Mouse (Mus musculus) bone marrow, adult 2 months (tissue): Measurements from ENCODE around the gene C330007P06Rik.

Experiments
- CTCF ChIP-seq: fragments of 200-500 bp; IDR thresholded peaks from 2 replicates; pipeline ENCODE4 v1.5.1; 2011; ENCODE audit warnings: low read length, control low read depth; ENCODE audit not compliant: control insufficient read depth, insufficient read depth
- POLR2A ChIP-seq: fragments of 200-500 bp; IDR thresholded peaks from 2 replicates; pipeline ENCODE4 v1.6.1; 2011; ENCODE audit warnings: low read depth, mild to moderate bottlenecking, control low read depth, low read length, borderline replicate concordance; ENCODE audit not compliant: control insufficient read depth

DNA sequence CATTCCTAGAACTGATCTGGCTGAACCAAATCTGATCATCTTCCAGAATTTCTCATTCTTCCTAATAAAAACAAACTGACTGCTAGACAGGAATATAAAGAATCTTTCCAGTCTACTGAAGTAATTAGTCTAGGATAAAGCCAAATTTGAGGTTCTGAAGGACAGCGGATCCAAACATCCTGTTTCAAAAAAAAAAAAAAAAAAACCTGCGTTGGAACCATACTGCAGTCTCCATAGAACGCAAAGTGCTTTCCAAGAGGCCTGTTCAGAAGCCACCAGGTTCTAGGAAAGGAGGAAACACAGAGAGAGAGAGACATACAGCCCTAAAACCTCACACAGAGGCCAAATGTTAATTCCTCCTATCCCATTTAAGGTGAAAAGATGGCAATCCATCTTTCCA lies 27.7 kb upstream of the C330007P06Rik start:
- no peak for TF ChIP-seq CTCF
- TF ChIP-seq POLR2A = no peak
